Mouse (Mus musculus) liver, embryonic 16.5 days (tissue): ENCODE measurements around the gene Nrros. TPM values are rescaled to one million over a fixed set of nuclear protein-coding genes. Genes with fewer than 3 reads are reported as not detected.
A peak's percentile ranks its signal among the peaks of the same experiment; 100 is the strongest.

Experiments
- ATAC-seq: fragments of 200-750 bp; cut with Nextera tagmentation; 2 replicates; pipeline ENCODE4 v1.8.0; 2017; ENCODE audit warnings: low read depth, mild to moderate bottlenecking, moderate number of reproducible peaks, moderate library complexity
- H3K27ac ChIP-seq: fragments of 300-500 bp; sonication (generic); 2 replicates; pipeline ENCODE4 v1.5.1; 2014; ENCODE audit warnings: mild to moderate bottlenecking, low read length
- H3K27me3 ChIP-seq: fragments of 300-500 bp; sonication (generic); 2 replicates; pipeline ENCODE4 v1.6.1; 2014; ENCODE audit warnings: low read depth, low read length, mixed read lengths; ENCODE audit not compliant: control insufficient read depth, insufficient read depth
- H3K36me3 ChIP-seq: fragments of 300-500 bp; sonication (generic); 2 replicates; pipeline ENCODE4 v1.6.1; 2014; ENCODE audit warnings: mild to moderate bottlenecking; ENCODE audit not compliant: control insufficient read depth, insufficient read depth
- H3K4me1 ChIP-seq: fragments of 300-500 bp; sonication (generic); 2 replicates; pipeline ENCODE4 v1.6.1; 2014; ENCODE audit warnings: low read depth, low read length, mixed read lengths; ENCODE audit not compliant: control insufficient read depth
- H3K4me2 ChIP-seq: fragments of 300-500 bp; sonication (generic); 2 replicates; pipeline ENCODE4 v1.6.1; 2014; ENCODE audit warnings: low read depth, low read length, mixed read lengths
- H3K4me3 ChIP-seq: fragments of 300-500 bp; sonication (generic); 2 replicates; pipeline ENCODE4 v1.5.1; 2014; ENCODE audit warnings: low read depth, mild to moderate bottlenecking, low read length
- H3K9ac ChIP-seq: fragments of 300-500 bp; sonication (generic); 2 replicates; pipeline ENCODE4 v1.6.1; 2014; ENCODE audit warnings: low read depth, low read length
- H3K9me3 ChIP-seq: fragments of 300-500 bp; sonication (generic); replicated peaks from 2 replicates; pipeline ENCODE4 v1.6.1; 2016; ENCODE audit warnings: low read length; ENCODE audit not compliant: control insufficient read depth
- WGBS: fragments of 180-500 bp; shearing (Covaris S2); extraction: QIAGEN DNeasy Blood & Tissue Kit; methylation state at CpG from one replicate; pipeline ENCODE4 v1.1.7; 2014; ENCODE audit not compliant: insufficient replicate concordance; 5-methylcytosine and 5-hydroxymethylcytosine counted together
- polyA plus RNA-seq: library from polyadenylated mRNA; unstranded; fragments of >200 nt; fragmentation: Nextera tagmentation; extraction: Ambion mirVana; gene quantifications from 2 replicates; pipeline ENCODE4 v1.2.1, GENCODE M21; 2015

Nrros gene
- polyA plus RNA-seq, 1 experiment from 2014 or later, result 22.8 TPM

- peak overlapping the region; percentile 68 for H3K9ac ChIP-seq
- H3K9me3 ChIP-seq, result no peaks in the 10 kb centered on the region
- no peaks in the 10 kb centered on the region for H3K27me3 ChIP-seq
- 15% methylated on average over 19 of the region's 19 CpGs for WGBS
- peak overlapping the region; percentile 72 for H3K27ac ChIP-seq
- peaks cover 23% of the 10 kb centered on the region for H3K4me1 ChIP-seq
- no peaks in the 10 kb centered on the region for H3K36me3 ChIP-seq
- ATAC-seq, result peak; percentile 42
- peak overlapping the region; percentile 65 for H3K4me3 ChIP-seq
- peak overlapping the region; percentile 71 for H3K4me2 ChIP-seq
These were observed 882 bp downstream of the Nrros start for GRCm38 (mm10) chr16:32164396-32165027.

DNA sequence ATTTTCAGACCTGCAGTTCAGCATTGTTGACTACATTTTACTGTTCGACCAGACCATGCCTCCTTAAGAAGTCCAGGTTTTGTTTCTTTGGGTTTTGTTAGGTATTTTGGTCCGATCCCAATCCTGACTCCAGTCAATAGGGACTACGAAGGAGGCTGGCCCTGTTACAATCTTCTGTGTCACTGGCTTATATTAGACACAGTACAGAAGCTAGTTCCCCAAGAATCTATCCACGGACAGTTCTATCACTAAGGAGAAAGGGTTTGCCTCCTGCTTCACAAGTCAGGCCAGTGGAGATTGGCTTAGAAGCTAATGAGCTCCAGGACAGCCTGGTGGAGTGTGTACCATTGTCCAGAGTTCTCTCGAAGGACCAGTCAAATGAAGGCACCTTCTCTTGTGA lies 1.5 kb downstream of the Nrros start:
- WGBS, result 20% methylated on average over 5 of the region's 5 CpGs
- Histone ChIP-seq H3K4me1 (peaks cover 23% of the 10 kb centered on the region), H3K9me3 (no peaks in the 10 kb centered on the region), H3K4me3 (peak overlapping the region; percentile 65), H3K4me2 (peak overlapping the region; percentile 71), H3K9ac (peak overlapping the region; percentile 68), H3K36me3 (no peaks in the 10 kb centered on the region), H3K27ac (peak overlapping the region; percentile 72), H3K27me3 (no peaks in the 10 kb centered on the region)
- no peak for ATAC-seq

DNA sequence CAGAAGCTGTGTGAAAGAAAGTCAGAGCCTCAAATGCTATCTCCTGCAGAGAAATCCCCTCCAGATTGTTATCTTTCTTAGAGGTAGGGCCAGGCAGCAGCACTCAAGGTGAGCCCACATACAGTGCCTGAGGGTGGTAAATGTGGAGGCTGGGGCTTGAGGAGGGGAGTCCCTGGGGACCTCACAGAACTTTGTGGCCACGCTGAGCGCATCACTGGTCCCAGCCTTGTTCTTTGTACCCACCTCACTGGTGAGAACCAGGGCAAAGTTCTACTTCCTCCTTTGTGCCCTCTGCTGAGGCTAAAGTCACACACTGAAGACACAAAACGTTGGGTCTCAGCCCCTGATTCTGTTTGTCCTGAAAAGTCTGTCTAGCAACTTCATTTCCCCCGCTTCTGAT lies 2.0 kb downstream of the Nrros start:
- peak overlapping the region; percentile 68 for H3K9ac ChIP-seq
- peak overlapping the region; percentile 71 for H3K4me2 ChIP-seq
- peak overlapping the region; percentile 65 for H3K4me3 ChIP-seq
- no peaks in the 10 kb centered on the region for H3K9me3 ChIP-seq
- 0 out of 2 replicates have a peak overlapping the region, but pooled peaks have one; percentile 17 for H3K27ac ChIP-seq
- ATAC-seq, result no peak
- peaks cover 23% of the 10 kb centered on the region for H3K4me1 ChIP-seq
- H3K36me3 ChIP-seq, result no peaks in the 10 kb centered on the region
- 12% methylated on average over 4 of the region's 4 CpGs for WGBS
- no peaks in the 10 kb centered on the region for H3K27me3 ChIP-seq

DNA sequence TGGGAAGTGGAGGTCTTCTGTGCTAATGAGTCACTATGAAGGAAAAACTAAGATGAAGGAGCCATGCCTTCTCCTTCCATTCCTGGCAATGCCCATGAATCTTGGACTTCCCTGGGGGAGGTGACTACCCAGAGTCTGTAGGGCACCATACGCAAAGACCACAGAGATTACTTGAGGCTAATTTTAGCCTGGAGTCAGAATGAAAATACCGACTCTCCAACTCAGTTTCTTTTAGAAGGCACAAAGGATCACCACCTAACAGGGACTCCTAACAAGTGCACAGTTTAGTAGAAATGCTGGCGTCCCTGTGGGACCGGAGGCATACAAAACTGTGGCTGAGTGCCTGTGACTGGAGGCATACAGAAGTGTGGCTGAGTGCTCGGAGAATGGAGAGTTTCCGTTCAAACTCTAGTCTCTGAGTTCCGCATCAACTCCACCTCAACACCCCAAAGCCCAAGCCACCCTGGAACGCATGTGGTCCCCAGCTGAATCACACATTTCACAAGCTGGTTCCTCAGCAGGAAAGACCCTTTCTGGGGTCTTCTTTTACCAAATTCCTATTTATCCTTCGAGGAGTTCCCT lies 4.6 kb downstream of the Nrros start:
- Histone ChIP-seq H3K9me3 (no peaks in the 10 kb centered on the region), H3K4me3 (no peak overlapping the region), H3K27ac (no peak overlapping the region), H3K9ac (no peak overlapping the region), H3K27me3 (no peaks in the 10 kb centered on the region), H3K4me2 (peak overlapping the region; percentile 15; the same call in 1 of the 2 replicates), H3K4me1 (peaks cover 26% of the 10 kb centered on the region), H3K36me3 (peaks cover 3% of the 10 kb centered on the region; the same call in 1 of the 2 replicates)
- ATAC-seq, result no peak
- 64% methylated on average over 9 of the region's 9 CpGs for WGBS

- Histone ChIP-seq H3K9me3 (no peaks in the 10 kb centered on the region), H3K4me3 (no peak overlapping the region), H3K36me3 (peaks cover 3% of the 10 kb centered on the region; the same call in 1 of the 2 replicates), H3K4me1 (peaks cover 17% of the 10 kb centered on the region), H3K27me3 (no peaks in the 10 kb centered on the region), H3K27ac (no peak overlapping the region), H3K4me2 (no peak overlapping the region), H3K9ac (no peak overlapping the region)
- WGBS, result 78% methylated on average over 3 of the region's 3 CpGs
- no peak for ATAC-seq
These were observed 6.4 kb downstream of the Nrros start for GRCm38 (mm10) chr16:32158966-32159365.

DNA sequence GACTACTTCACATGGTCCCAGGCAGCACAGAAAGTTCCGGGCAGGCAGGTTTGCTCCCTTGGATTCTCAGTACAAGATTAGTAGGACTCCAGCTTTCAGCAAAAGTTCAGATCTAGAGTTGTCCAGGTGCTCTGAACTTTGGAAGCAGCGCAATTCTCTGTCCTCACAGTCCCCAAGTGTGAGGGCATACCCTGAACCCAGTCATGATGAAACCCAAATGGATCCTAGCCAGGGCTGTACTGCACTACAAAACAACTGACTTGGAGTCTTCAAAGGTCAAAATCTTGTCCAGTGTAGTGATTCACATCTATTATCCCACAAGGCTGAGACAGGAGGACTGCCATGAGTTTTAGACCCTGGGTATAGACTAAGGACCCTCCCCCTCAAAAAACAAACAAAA lies 8.0 kb downstream of the Nrros start:
- peaks cover 8% of the 10 kb centered on the region for H3K4me1 ChIP-seq
- peak; percentile 58 for ATAC-seq

GRCm38 (mm10) chr16:32156719-32157118 lies 8.7 kb downstream of the Nrros start:
- Histone ChIP-seq H3K4me2 (no peak overlapping the region), H3K27me3 (no peaks in the 10 kb centered on the region), H3K9ac (no peak overlapping the region), H3K4me1 (peaks cover 8% of the 10 kb centered on the region), H3K27ac (no peak overlapping the region), H3K36me3 (peaks cover 3% of the 10 kb centered on the region), H3K9me3 (no peaks in the 10 kb centered on the region), H3K4me3 (no peak overlapping the region)
- no peak for ATAC-seq
- 56% methylated on average over 3 of the region's 3 CpGs for WGBS

More for the DNA sequence above, 8.0 kb downstream of the Nrros start:
- Histone ChIP-seq H3K4me3 (no peak overlapping the region), H3K9me3 (no peaks in the 10 kb centered on the region), H3K9ac (no peak overlapping the region), H3K27me3 (no peaks in the 10 kb centered on the region), H3K36me3 (peaks cover 3% of the 10 kb centered on the region), H3K27ac (no peak overlapping the region), H3K4me2 (no peak overlapping the region)
- 68% methylated on average over 2 of the region's 2 CpGs for WGBS

DNA sequence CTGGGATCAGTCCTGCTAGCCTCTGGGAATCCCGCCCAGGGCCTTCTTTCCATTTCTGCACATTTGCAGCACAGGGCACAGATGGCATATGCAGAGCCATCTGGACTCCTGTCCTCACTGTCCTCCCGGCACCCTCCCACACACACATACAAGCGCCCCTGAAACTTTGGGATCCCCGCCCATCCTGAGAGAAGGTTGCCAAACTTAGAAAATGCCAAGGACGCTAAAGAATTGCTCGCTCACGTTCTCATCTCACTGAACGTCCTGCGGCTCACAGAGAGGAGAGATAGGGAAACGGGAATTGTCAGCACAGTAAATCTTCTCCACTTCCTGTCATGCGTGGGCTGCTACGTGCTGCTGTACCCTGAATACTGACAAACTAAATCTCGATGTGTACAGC lies 11.0 kb downstream of the Nrros start:
- Histone ChIP-seq H3K4me1 (peaks cover 8% of the 10 kb centered on the region), H3K36me3 (peaks cover 3% of the 10 kb centered on the region), H3K9me3 (no peaks in the 10 kb centered on the region), H3K27ac (no peak overlapping the region), H3K4me3 (no peak overlapping the region), H3K4me2 (no peak overlapping the region), H3K27me3 (no peaks in the 10 kb centered on the region), H3K9ac (no peak overlapping the region)
- ATAC-seq, result no peak
- WGBS, result 64% methylated on average over 13 of the region's 13 CpGs

GRCm38 (mm10) chr16:32153976-32154375 lies 11.4 kb downstream of the Nrros start:
- Histone ChIP-seq H3K4me2 (no peak overlapping the region), H3K9ac (no peak overlapping the region), H3K9me3 (no peaks in the 10 kb centered on the region), H3K4me1 (peaks cover 8% of the 10 kb centered on the region), H3K27me3 (no peaks in the 10 kb centered on the region), H3K4me3 (no peak overlapping the region), H3K27ac (no peak overlapping the region), H3K36me3 (peaks cover 3% of the 10 kb centered on the region)
- no peak for ATAC-seq
- WGBS, result 76% methylated on average over 1 of the region's 1 CpGs
